Mouse (Mus musculus) right cerebral cortex, postnatal 10 days (tissue): ENCODE results near the gene 4930407I10Rik.

ENCODE experiments used
- DNase-seq, 2 experiments: peaks; one replicate each; pipeline ENCODE4 v3.0.0; 2021; ENCODE audit warnings: low spot score in 2 of 2

4930407I10Rik gene

GRCm38 (mm10) chr15:82058719-82059201 is at the start of gene 4930407I10Rik:
Gene 4930407I10Rik, plus strand, starts transcription at chr15:82059151.
- no peak for DNase-seq

- no peak for DNase-seq
These were observed 47.0 kb upstream of the 4930407I10Rik start for GRCm38 (mm10) chr15:82011947-82012346.

- no peak for DNase-seq
These were observed 44.1 kb upstream of the 4930407I10Rik start for GRCm38 (mm10) chr15:82014745-82015391.

DNA sequence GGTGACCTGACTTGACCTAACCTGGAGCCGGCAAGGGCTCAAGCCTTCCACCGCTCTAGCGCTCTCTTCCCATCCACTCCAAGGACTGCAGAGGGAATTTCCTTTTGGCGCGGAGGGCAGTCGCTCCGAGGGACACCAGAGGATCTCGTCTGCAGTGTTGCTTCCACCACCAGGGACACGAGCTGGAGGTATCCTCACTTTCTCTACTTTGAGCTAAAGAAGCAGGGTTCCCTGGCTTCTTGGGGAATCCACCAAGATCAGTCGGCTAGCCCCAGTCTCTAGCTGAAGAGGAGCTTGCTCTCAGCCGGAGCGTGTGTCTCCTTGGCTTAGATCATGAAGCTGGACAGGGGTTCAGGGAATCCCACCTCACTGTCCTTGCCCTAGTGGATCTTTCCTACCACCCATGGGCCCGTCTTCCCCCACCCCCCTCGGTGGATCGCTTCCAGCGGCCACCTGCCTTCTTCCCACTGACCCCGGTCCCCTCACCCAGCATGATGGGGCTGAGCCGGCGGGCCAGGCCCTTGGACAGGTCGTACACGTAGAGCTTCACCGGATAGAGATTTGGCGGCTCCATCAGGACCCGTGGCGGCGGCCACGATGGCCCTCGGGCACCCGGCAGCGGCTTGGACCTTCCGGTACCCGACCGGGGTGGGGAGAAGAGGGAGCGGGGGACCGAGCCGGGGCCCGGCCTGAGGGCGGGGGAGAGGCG is 43.4 kb upstream of the 4930407I10Rik start:
- DNase-seq = peak; percentile 58 to 63

- DNase-seq = peak; percentile 100
These were observed 42.7 kb upstream of the 4930407I10Rik start for GRCm38 (mm10) chr15:82016101-82016808.

DNA sequence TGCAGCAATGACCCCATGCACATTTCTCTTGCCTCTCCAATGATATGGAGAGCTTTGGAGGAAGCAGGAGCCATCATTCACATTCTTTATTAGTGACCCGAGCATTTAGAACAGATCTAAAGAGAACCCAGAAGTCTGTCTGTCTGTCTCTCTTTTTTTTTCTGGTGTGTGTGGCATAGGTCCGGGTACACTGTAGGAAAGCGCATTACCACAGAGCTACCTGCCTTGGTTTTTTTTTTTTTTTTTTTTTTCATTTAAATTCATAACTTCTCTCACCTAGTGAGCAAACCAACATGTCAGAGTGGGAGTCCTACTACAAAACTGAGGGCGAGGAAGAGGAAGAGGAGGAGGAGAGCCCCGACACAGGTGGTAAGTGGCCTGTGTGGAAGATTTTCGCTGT is 42.1 kb upstream of the 4930407I10Rik start:
- DNase-seq = no peak

DNA sequence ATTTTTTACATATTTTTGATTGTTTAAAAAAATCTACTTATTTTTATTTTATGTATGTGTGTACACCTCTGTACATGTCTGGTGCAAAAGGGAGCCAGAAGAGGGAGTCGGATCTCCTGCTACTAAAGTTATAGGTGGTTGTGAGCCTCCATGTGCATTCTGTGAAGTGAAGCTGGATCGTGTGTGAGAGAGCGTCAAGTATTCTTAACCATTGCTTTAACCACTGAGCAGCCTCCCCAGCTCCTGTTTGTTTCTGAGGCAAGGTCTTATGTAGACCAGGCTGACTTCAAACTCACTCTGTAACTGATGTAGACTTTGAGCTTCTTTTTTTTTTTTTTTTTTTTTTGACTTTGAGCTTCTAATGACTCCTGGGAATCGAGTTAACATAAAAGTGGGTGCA is 41.5 kb upstream of the 4930407I10Rik start:
- DNase-seq = no peak

DNA sequence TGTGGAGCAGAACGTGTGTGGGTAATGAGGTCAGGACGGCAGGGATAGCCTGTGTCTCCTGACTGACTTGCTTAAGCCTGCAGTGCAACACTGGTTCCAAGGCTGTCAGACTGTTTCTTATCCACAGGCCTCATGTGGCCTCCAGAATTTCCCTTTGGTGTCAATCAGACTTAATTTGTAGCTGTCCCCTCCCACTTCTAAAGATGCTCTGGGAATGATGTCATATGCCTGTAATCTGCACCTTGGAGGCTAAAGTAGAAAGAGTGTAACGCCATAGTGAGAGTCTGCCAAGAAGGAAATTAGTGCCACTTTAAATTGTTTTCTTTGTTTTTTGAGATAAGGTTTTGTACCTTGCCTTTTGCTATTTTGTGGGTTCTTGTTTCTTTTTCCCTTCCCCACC is 39.7 kb upstream of the 4930407I10Rik start:
- DNase-seq = no peak

GRCm38 (mm10) chr15:82022535-82023088 is 36.3 kb upstream of the 4930407I10Rik start:
- DNase-seq = peak in 1 of 2 experiments; percentile 30

DNA sequence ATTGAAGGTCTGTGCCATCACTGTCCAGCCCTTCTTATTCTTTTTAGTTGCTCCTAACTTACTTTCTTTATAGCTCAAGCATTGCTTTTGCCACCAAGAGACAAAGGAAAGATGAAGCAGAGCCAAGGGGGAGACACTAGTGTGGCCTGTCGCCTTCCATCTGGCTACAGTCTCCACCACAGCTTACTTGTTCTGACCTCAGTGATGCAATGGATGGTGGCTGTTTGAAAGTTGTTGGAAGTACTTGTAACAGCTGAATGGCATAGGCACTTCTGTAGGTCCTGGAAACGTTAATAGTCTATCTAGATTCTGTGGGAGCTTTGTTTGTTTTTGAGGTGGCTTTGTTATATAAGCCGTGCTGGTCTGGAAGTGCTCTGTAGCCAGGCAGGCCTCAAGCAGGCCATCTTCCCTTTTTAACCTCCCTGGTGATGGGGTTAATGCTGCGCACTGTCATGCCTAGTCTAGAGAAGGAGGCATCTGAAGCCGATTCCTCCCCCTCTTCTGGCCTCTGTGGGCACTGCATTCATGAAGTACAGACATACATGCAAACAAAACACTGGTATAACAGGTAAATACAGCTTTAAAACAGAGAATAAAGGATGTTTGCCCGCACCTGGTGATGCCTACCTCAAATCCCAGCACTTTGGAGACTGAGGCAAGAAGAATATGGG is 34.9 kb upstream of the 4930407I10Rik start:
- no peak for DNase-seq

DNA sequence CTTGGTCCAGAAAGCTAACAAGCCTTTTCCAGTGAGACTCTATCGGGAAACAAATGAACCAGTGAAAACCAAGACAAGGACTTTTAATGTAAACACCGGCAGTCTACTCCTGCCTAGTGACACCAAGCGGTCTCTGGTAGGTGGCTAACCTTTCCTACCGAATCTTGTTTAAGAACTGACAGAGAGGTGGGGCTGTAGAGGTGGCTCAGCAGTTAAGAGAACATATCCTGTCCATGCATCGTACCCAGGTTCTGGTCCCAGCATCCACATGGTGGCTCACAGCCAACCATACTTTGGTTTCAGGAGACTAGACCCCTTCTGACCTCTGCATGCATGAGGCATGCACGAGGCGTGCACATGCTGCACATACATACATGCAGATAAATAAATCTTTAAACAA is 31.7 kb upstream of the 4930407I10Rik start:
- no peak for DNase-seq

GRCm38 (mm10) chr15:82027726-82028125 is 31.2 kb upstream of the 4930407I10Rik start:
- no peak for DNase-seq

- DNase-seq = no peak
These were observed 26.6 kb upstream of the 4930407I10Rik start for GRCm38 (mm10) chr15:82032386-82032785.

- DNase-seq = no peak
These were observed 25.2 kb upstream of the 4930407I10Rik start, which contains the start of gene Desi1 for GRCm38 (mm10) chr15:82033762-82034161. Gene Desi1, minus strand, starts transcription at chr15:82033862.

- DNase-seq = peak in 1 of 2 experiments; percentile 45
These were observed 22.9 kb upstream of the 4930407I10Rik start for GRCm38 (mm10) chr15:82035904-82036689.

- peak; percentile 58 to 59 for DNase-seq
These were observed 18.3 kb upstream of the 4930407I10Rik start for GRCm38 (mm10) chr15:82040650-82041049.

DNA sequence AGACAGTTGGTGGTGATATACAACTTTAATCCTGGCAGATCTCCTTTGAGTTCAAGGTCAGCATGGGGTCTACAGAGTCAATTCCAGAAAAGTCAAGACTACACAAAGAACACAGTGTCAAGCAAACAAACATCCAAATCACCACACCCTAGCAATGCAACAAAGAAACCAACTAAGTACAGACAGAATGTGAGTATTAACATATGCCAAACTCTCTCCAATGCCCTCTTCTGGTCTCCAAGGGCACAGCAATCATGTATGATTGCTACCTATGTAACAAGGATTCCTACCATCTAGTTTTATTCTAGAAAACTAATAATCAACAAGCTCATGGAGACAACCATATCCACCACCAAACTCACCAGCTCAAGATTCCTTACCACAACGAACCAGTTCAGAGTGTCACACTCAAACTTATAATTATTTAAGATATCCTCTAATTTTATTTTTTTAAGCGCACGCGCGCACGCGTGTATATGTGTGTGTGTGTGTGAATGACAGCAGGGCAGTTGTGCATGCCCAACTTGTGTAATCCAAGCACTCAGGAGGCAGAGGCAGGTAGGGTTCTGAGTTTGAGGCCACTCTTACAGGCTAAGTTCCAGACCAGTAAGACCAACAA is 14.7 kb upstream of the 4930407I10Rik start:
- DNase-seq = no peak

GRCm38 (mm10) chr15:82046246-82046891 is 12.6 kb upstream of the 4930407I10Rik start:
- DNase-seq = peak in 1 of 2 experiments; percentile 48

DNA sequence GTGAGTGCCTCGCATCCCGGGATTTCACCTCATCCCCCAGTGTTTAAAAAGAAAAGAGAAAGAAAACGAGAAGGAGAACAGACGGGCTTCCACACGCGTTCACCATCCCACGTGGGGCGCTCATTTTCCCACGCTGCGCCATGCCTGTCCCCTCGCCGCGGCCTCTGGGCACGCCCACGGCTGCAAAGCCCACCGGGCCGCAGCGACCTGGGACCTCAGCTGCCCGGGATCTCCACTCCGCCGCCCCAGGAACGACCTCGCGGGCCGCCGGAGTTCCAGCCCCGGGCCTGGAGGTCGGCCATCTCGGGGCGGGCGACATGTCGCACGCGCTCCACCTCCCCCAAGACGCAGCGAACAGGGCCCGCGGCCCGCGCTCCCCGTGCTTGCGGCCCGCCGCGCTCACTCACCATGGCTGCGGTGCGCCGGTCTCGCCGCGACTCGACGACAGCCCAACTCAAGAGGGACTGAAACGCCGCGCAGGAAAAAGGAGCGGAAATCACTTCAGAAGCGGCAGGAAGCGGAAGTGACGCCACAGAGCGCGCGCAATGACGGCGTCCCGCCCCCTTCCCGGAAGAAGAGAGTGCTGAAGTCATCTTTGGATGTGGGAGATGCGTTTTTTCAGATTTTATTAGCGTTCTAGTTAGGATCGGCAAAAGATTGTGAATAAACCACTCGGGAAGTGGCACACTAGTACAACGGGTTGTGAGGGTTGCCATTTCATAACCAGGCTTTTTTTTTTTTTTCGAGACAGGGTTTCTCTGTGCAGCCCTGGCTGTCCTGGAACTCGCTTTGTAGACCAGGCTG is 11.7 kb upstream of the 4930407I10Rik start, which contains the start of gene Snu13:
Gene Snu13, minus strand, starts transcription at position 519 of the 804 bp plus-strand sequence.
- DNase-seq = peak; percentile 95 to 96
